Mouse (Mus musculus): Measurements from ENCODE around the gene Mdfi. TPM values are rescaled to one million over a fixed set of nuclear protein-coding genes. Genes with fewer than 3 reads are reported as not detected.

Mdfi gene
- polyA plus RNA-seq (2016; fragmentation: Nextera tagmentation; extraction: Ambion mirVana): 35.6 and 49.2 TPM in 2 replicates

GRCm38 (mm10) chr17:47834482-47834767 is at the start of gene Mdfi:
Mdfi (minus strand) TSS chr17:47834691.
- Histone ChIP-seq H3K9me3 (no peaks in the 10 kb centered on the region), H3K4me2 (replicated peaks) (peak within 1 kb of the TSS; percentile 82), H3K4me1 (peaks cover 39% of the 10 kb centered on the region), H3K4me3 (peak within 1 kb of the TSS; percentile 80), H3K9ac (peak within 1 kb of the TSS; percentile 89), H3K27ac (peak within 1 kb of the TSS; percentile 94), H3K27me3 (peaks cover 6% of the 10 kb centered on the region), H3K36me3 (peaks cover 8% of the 10 kb centered on the region; the same call in 1 of the 2 replicates)
- WGBS: 3% methylated on average over 18 of the region's 18 CpGs
- no peak for ATAC-seq (ENCODE audit: insufficient number of reproducible peaks, insufficient read depth, low FRiP score, low TSS enrichment)

- H3K27ac ChIP-seq: no peak overlapping the region
- H3K9ac ChIP-seq: no peak overlapping the region
- H3K9me3 ChIP-seq: no peaks in the 10 kb centered on the region
- no peak for ATAC-seq (ENCODE audit: insufficient number of reproducible peaks, insufficient read depth, low FRiP score, low TSS enrichment)
- no peak overlapping the region for H3K4me3 ChIP-seq
- H3K36me3 ChIP-seq: peaks cover 33% of the 10 kb centered on the region
- peaks cover 64% of the 10 kb centered on the region for H3K4me1 ChIP-seq
- H3K27me3 ChIP-seq: no peaks in the 10 kb centered on the region
- no peak overlapping the region for H3K4me2 ChIP-seq (replicated peaks)
- 85% methylated on average over 5 of the region's 5 CpGs for WGBS
These were observed 48.6 kb upstream of the Mdfi start for GRCm38 (mm10) chr17:47883099-47883498.

DNA sequence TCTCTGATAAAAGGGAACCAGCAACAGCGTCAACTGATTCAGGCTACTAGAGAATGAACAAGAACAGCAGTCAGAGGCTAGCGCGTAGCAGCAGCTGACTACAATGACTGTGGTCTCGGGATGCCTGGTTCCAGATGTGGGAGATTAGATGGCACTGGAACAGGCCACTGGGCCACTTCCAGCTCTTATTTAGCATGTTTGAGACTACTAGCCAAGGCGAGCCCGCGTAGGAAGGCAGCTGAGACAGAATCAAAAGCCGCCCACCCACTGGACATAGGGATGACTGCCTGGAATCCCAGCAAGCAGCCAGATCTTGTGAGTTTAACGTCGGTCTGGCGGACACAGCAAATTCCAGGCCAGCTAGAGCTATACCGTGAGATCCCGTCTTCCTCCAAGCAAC is 46.8 kb upstream of the Mdfi start:
- Histone ChIP-seq H3K27ac (0 out of 2 replicates have a peak overlapping the region, but pooled peaks have one; percentile 8), H3K27me3 (no peaks in the 10 kb centered on the region), H3K9ac (no peak overlapping the region), H3K36me3 (peaks cover 45% of the 10 kb centered on the region), H3K4me3 (no peak overlapping the region), H3K4me1 (peaks cover 61% of the 10 kb centered on the region), H3K4me2 (replicated peaks) (no peak overlapping the region), H3K9me3 (no peaks in the 10 kb centered on the region)
- 41% methylated on average over 13 of the region's 13 CpGs for WGBS
- no peak for ATAC-seq (ENCODE audit: insufficient number of reproducible peaks, insufficient read depth, low FRiP score, low TSS enrichment)

DNA sequence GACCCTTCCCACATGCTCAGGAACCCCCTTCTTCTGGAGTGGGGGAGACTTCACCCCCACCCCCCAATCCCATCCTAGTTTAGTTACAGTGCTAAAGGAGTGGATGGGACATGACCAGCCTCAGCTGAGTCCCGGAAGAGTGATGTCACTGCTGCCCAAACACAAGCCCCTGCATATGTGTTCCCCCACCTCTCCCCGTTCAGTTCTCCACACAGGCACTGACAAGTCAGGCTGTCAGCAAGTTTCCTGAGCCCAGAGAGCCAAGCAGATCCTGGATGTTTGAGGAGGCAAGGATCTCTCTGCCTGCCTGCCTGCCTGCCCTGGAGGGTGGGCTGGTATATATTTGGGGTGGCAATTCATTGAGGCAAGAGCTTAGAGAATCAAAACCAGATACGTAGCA is 44.7 kb upstream of the Mdfi start:
- WGBS: 6% methylated on average over 3 of the region's 3 CpGs
- 0 out of 2 replicates have a peak, but pooled peaks have one; percentile 22 for ATAC-seq (ENCODE audit: insufficient number of reproducible peaks, insufficient read depth, low FRiP score, low TSS enrichment)
- H3K4me1 ChIP-seq: peaks cover 60% of the 10 kb centered on the region
- peak overlapping the region; percentile 78 for H3K27ac ChIP-seq
- 0 out of 2 replicates have a peak overlapping the region, but pooled peaks have one; percentile 1 for H3K9ac ChIP-seq
- no peaks in the 10 kb centered on the region for H3K27me3 ChIP-seq
- H3K9me3 ChIP-seq: no peaks in the 10 kb centered on the region
- H3K4me2 ChIP-seq (replicated peaks): peak overlapping the region; percentile 27; the same call in 1 of the 2 replicates
- H3K4me3 ChIP-seq: 0 out of 2 replicates have a peak overlapping the region, but pooled peaks have one; percentile 7
- peaks cover 63% of the 10 kb centered on the region for H3K36me3 ChIP-seq

- WGBS: 10% methylated on average over 35 of the region's 35 CpGs
- peak overlapping the region; percentile 7; the same call in 1 of the 2 replicates for H3K4me3 ChIP-seq
- peak overlapping the region; percentile 27 for H3K4me2 ChIP-seq (replicated peaks)
- H3K27me3 ChIP-seq: no peaks in the 10 kb centered on the region
- H3K27ac ChIP-seq: peak overlapping the region; percentile 78
- H3K9me3 ChIP-seq: no peaks in the 10 kb centered on the region
- peak; percentile 13 for ATAC-seq (ENCODE audit: insufficient number of reproducible peaks, insufficient read depth, low FRiP score, low TSS enrichment)
- peaks cover 63% of the 10 kb centered on the region for H3K36me3 ChIP-seq
- peak overlapping the region; percentile 1; the same call in 1 of the 2 replicates for H3K9ac ChIP-seq
- H3K4me1 ChIP-seq: peaks cover 60% of the 10 kb centered on the region
These were observed 44.0 kb upstream of the Mdfi start for GRCm38 (mm10) chr17:47878378-47879089.

DNA sequence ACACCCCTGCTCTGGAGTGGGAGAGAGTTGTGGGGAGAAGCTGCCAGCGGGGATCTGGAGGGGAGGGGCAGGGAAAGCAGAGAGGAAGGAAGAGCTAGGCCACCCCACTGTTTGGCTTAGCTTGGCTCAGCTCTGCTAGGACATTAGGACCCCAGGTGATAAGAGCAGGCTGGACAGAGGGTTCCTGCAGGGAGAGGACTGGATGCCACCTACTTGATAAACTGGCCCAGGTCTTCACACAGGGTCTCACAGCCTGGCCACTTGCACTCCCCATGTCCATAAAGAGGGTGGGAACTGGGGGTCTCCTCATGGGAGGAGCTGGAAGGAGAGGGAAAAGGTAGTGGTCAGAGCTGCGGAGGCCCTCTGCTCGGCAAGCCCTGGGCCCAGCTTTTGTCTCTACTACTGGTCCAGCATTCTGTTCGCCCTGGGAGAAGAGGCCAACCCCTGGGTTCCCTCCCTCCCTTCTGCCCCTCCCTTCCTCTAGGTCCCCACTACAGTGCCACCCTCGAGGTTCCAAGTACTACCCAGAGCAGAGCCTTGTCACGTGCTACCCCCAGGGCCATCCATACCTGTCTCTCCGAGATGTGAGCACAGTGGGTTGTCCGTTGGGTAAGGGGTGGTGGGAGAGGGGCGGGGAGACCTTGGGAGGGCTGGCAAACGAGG is 43.4 kb upstream of the Mdfi start:
- Histone ChIP-seq H3K4me3 (peak overlapping the region; percentile 7; the same call in 1 of the 2 replicates), H3K9ac (peak overlapping the region; percentile 8; the same call in 1 of the 2 replicates), H3K9me3 (no peaks in the 10 kb centered on the region), H3K4me1 (peaks cover 65% of the 10 kb centered on the region), H3K4me2 (replicated peaks) (peak overlapping the region; percentile 27), H3K36me3 (peaks cover 60% of the 10 kb centered on the region), H3K27ac (peak overlapping the region; percentile 78), H3K27me3 (no peaks in the 10 kb centered on the region)
- ATAC-seq (ENCODE audit: insufficient number of reproducible peaks, insufficient read depth, low FRiP score, low TSS enrichment): 0 out of 2 replicates have a peak, but pooled peaks have one; percentile 4
- 27% methylated on average over 10 of the region's 10 CpGs for WGBS

DNA sequence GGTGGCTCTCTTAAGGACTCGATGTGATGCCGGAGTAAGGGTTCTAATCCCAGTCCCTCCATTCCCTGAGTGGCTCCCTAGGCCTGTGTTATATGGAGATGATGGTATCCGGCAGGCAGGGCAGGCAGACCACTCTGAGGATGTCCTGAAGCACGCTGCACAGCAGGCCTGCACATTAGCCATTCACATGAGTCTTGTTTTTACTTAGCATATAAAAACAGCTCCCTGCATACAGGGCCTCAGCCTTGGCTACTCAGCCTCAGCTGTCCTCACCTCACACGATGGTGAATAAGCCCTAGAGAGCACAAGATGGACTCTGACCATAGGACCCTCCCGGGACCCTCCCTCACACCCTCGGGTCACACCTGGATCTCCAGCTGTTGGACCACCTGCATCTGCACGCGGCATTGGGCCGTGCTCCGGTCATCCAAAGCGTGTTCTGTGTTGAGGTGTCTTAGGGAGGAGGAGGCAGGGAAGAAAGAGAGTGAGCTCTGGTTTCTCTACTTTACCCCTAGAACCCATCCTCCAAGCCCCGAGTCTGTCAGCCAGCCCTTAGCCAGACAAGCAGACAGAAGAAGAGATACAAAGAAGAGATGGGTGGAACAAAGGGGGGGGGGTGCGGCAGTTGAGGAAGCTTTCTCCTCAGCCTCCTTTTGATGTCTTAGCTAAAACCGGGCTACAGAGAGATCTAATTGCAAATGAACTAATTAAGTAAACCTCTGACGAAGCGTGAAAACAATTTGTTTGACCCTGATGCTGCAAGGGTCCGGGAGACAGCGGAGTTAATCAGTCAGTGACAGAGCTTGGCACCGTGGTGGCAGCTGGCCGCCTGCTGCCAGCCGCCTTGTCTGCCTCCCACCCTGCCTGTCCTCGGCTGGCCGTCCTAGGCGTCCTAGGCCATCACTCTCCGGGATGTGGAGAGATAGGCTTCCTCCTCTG is 42.6 kb upstream of the Mdfi start:
- WGBS: 50% methylated on average over 26 of the region's 26 CpGs
- Histone ChIP-seq H3K4me2 (replicated peaks) (no peak overlapping the region), H3K4me3 (no peak overlapping the region), H3K4me1 (peaks cover 58% of the 10 kb centered on the region), H3K9ac (peak overlapping the region; percentile 8; the same call in 1 of the 2 replicates), H3K36me3 (peaks cover 67% of the 10 kb centered on the region), H3K9me3 (no peaks in the 10 kb centered on the region), H3K27ac (peak overlapping the region; percentile 78; the same call in 1 of the 2 replicates), H3K27me3 (no peaks in the 10 kb centered on the region)
- ATAC-seq (ENCODE audit: insufficient number of reproducible peaks, insufficient read depth, low FRiP score, low TSS enrichment): no peak

GRCm38 (mm10) chr17:47873341-47873791 is 38.9 kb upstream of the Mdfi start:
- Histone ChIP-seq H3K9ac (no peak overlapping the region), H3K4me2 (replicated peaks) (no peak overlapping the region), H3K27ac (no peak overlapping the region), H3K27me3 (no peaks in the 10 kb centered on the region), H3K4me1 (peaks cover 22% of the 10 kb centered on the region), H3K4me3 (no peak overlapping the region), H3K9me3 (no peaks in the 10 kb centered on the region), H3K36me3 (peaks cover 94% of the 10 kb centered on the region)
- ATAC-seq (ENCODE audit: insufficient number of reproducible peaks, insufficient read depth, low FRiP score, low TSS enrichment): peak; percentile 13; the same call in 1 of the 2 replicates
- WGBS: 10% methylated on average over 9 of the region's 9 CpGs

DNA sequence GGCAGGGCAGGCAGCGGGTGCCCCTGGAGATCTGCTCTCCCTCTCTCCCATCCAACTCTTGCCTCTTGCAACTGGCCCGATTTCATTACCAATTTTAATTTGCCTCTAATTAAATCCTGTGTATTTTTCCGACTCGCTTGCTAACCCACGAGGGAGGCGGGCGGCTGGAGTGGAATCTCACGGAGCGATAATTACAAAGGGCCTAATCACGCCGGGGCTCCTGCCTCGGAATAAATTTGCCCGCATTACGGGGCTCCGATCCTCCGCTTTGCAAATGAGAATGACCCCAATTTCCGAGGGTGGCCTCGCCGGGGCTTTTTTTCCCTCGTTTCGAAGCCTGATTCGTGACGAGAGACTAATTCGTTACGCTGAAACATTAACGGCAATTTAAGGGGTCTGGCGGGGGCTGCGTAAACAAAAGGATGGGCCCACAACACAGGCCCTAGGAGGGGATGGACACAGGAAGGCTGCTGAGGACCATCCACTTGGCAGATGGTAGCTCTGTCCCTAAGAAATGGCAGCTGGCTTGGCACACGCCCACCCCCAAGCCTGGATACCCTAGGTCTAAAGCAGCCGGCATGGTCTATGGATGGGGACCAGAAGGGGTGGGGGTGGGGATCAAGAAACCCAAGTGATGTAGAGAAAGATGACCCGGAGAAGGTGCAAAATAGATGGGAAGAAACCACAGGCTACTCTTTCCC is 38.0 kb upstream of the Mdfi start:
- no peak overlapping the region for H3K9ac ChIP-seq
- no peak for ATAC-seq (ENCODE audit: insufficient number of reproducible peaks, insufficient read depth, low FRiP score, low TSS enrichment)
- H3K27me3 ChIP-seq: no peaks in the 10 kb centered on the region
- no peak overlapping the region for H3K27ac ChIP-seq
- 78% methylated on average over 31 of the region's 31 CpGs for WGBS
- H3K4me2 ChIP-seq (replicated peaks): no peak overlapping the region
- no peaks in the 10 kb centered on the region for H3K9me3 ChIP-seq
- H3K4me1 ChIP-seq: peaks cover 13% of the 10 kb centered on the region
- peaks cover 93% of the 10 kb centered on the region for H3K36me3 ChIP-seq
- H3K4me3 ChIP-seq: no peak overlapping the region

DNA sequence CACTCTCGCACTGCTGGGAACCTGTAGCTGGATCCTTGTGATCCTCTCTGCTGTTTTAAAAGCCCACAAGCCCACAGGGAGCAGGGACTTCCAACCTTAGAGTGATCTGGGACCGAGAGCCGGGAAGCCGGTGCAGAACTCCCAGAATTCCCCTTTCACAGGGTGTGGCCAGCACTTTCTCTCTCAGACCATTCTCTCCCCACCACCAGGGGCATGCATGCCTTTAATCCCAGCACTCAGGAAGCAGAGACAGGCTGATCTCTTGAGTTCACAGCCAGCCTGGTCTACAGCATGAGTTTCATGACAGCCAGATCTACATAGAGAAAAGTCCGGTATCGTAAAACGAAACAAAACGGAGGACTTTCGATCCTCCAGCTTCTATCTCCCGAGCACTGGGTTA is 35.4 kb upstream of the Mdfi start:
- Histone ChIP-seq H3K9ac (no peak overlapping the region), H3K4me2 (replicated peaks) (no peak overlapping the region), H3K4me1 (peaks cover 5% of the 10 kb centered on the region; the same call in 1 of the 2 replicates), H3K36me3 (peaks cover 68% of the 10 kb centered on the region), H3K4me3 (no peak overlapping the region), H3K27ac (no peak overlapping the region), H3K27me3 (no peaks in the 10 kb centered on the region), H3K9me3 (no peaks in the 10 kb centered on the region)
- 89% methylated on average over 10 of the region's 10 CpGs for WGBS
- ATAC-seq (ENCODE audit: insufficient number of reproducible peaks, insufficient read depth, low FRiP score, low TSS enrichment): no peak
